Mouse (Mus musculus) MEL (cell line): Measurements from ENCODE around the gene Cisd3. TPM values are rescaled to one million over a fixed set of nuclear protein-coding genes. Genes with fewer than 3 reads are reported as not detected.

Experiments used
- DNase-seq: peaks from one replicate; pipeline ENCODE4 v3.0.0; 2011; ENCODE audit warnings: low read depth, low spot score
- H3K27ac ChIP-seq: 2 replicates; pipeline ENCODE4 v1.5.1; 2012; ENCODE audit warnings: low read depth, mild to moderate bottlenecking, control low read depth, low read length, moderate library complexity; ENCODE audit not compliant: control insufficient read depth
- H3K27me3 ChIP-seq, 2 experiments: fragments of 150-350 bp in 1 of 2; sonication (generic) in 1 of 2; 2 replicates each; pipeline ENCODE4 v1.6.1; 2012; ENCODE audit warnings: low read length in 2 of 2, mild to moderate bottlenecking in 2 of 2, improper control_type of control experiment in 1 of 2, moderate library complexity in 1 of 2; ENCODE audit not compliant: insufficient read depth in 2 of 2, control insufficient read depth in 1 of 2
- H3K36me3 ChIP-seq, 2 experiments: 2 replicates each; pipeline ENCODE4 v1.6.1; 2012 to 2014; ENCODE audit warnings: low read length in 2 of 2, improper control_type of control experiment in 1 of 2, inconsistent platforms in 1 of 2, mild to moderate bottlenecking in 1 of 2; ENCODE audit not compliant: insufficient read depth in 2 of 2, control insufficient read depth in 1 of 2
- H3K4me1 ChIP-seq, 2 experiments: fragments of 150-350 bp in 1 of 2; sonication (generic) in 1 of 2; 2 replicates each; pipeline ENCODE4 v1.6.1; 2012; ENCODE audit warnings: low read length in 2 of 2, improper control_type of control experiment in 1 of 2, mild to moderate bottlenecking in 1 of 2; ENCODE audit not compliant: insufficient read depth in 2 of 2, control insufficient read depth in 1 of 2
- H3K4me3 ChIP-seq, 2 experiments: fragments of 150-350 bp in 1 of 2; sonication (generic) in 1 of 2; 2 replicates each; pipeline ENCODE4 v1.5.1; 2012; ENCODE audit warnings: low read depth in 2 of 2, low read length in 2 of 2, mild to moderate bottlenecking in 2 of 2, moderate library complexity in 2 of 2, control low read depth in 1 of 2, improper control_type of control experiment in 1 of 2; ENCODE audit not compliant: control insufficient read depth in 1 of 2, insufficient read depth in 1 of 2
- H3K79me2 ChIP-seq: 2 replicates; pipeline ENCODE4 v1.6.1; 2012; ENCODE audit warnings: mild to moderate bottlenecking, low read length, moderate library complexity; ENCODE audit not compliant: control insufficient read depth, poor library complexity, insufficient read depth
- H3K9ac ChIP-seq: 2 replicates; pipeline ENCODE4 v1.6.1; 2012; ENCODE audit warnings: low read depth, mild to moderate bottlenecking, control low read depth, low read length, moderate library complexity; ENCODE audit not compliant: control insufficient read depth, poor library complexity, severe bottlenecking
- H3K9me3 ChIP-seq: fragments of 150-350 bp; sonication (generic); replicated peaks from 2 replicates; pipeline ENCODE4 v1.6.1; 2012; ENCODE audit warnings: mild to moderate bottlenecking, low read length, improper control_type of control experiment, moderate library complexity; ENCODE audit not compliant: insufficient read depth
- BHLHE40 ChIP-seq: IDR thresholded peaks from 2 replicates; pipeline ENCODE4 v1.6.1; 2012; ENCODE audit warnings: low read depth, mild to moderate bottlenecking, inconsistent platforms, low read length, improper control_type of control experiment, borderline replicate concordance
- CHD2 ChIP-seq: IDR thresholded peaks from 2 replicates; pipeline ENCODE4 v1.6.1; 2011; ENCODE audit warnings: low read length, improper control_type of control experiment
- ETS1 ChIP-seq: IDR thresholded peaks from 2 replicates; pipeline ENCODE4 v1.6.1; 2012; ENCODE audit warnings: low read depth, mild to moderate bottlenecking, inconsistent platforms, low read length, improper control_type of control experiment, moderate library complexity
- HCFC1 ChIP-seq: IDR thresholded peaks from 2 replicates; pipeline ENCODE4 v1.6.1; 2012; ENCODE audit warnings: low read depth, mild to moderate bottlenecking, inconsistent platforms, low read length, improper control_type of control experiment, moderate library complexity
- KAT2A ChIP-seq: conservative IDR thresholded peaks from 2 replicates; pipeline ENCODE4 v1.6.1; 2012; ENCODE audit warnings: low read depth, low read length, improper control_type of control experiment, inconsistent platforms
- MAX ChIP-seq: IDR thresholded peaks from 2 replicates; pipeline ENCODE4 v1.6.1; 2011; ENCODE audit warnings: low read length, improper control_type of control experiment
- MAZ ChIP-seq: IDR thresholded peaks from 2 replicates; pipeline ENCODE4 v1.6.1; 2012; ENCODE audit warnings: low read depth, mild to moderate bottlenecking, inconsistent platforms, low read length, improper control_type of control experiment
- MEF2A ChIP-seq: IDR thresholded peaks from 2 replicates; pipeline ENCODE4 v1.6.1; 2014; ENCODE audit warnings: low read depth, mild to moderate bottlenecking, inconsistent platforms, low read length, improper control_type of control experiment; ENCODE audit not compliant: poor library complexity, insufficient replicate concordance, severe bottlenecking; ENCODE audit errors: extremely low read depth
- MYB ChIP-seq: IDR thresholded peaks from 2 replicates; pipeline ENCODE4 v1.6.1; 2011; ENCODE audit warnings: mild to moderate bottlenecking, low read depth, low read length, improper control_type of control experiment
- MYC ChIP-seq: IDR thresholded peaks from 2 replicates; pipeline ENCODE4 v1.6.1; 2011; ENCODE audit warnings: low read depth, mild to moderate bottlenecking, low read length, improper control_type of control experiment, moderate library complexity
- NELFE ChIP-seq: IDR thresholded peaks from 2 replicates; pipeline ENCODE4 v1.6.1; 2011; ENCODE audit warnings: low read depth, low read length, improper control_type of control experiment
- NRF1 ChIP-seq: IDR thresholded peaks from 2 replicates; pipeline ENCODE4 v1.6.1; 2014; ENCODE audit warnings: low read depth, mild to moderate bottlenecking, inconsistent platforms, low read length, improper control_type of control experiment, moderate library complexity; ENCODE audit not compliant: poor library complexity, insufficient read depth, severe bottlenecking
- POLR2AphosphoS5 ChIP-seq: IDR thresholded peaks from 2 replicates; pipeline ENCODE4 v1.6.1; 2012; ENCODE audit warnings: low read depth, borderline replicate concordance, mild to moderate bottlenecking, inconsistent platforms, low read length, moderate library complexity, mixed read lengths
- SIN3A ChIP-seq: IDR thresholded peaks from 2 replicates; pipeline ENCODE4 v1.6.1; 2012; ENCODE audit warnings: low read length, improper control_type of control experiment, inconsistent platforms
- TBP ChIP-seq: IDR thresholded peaks from 2 replicates; pipeline ENCODE4 v1.8.0; 2011; ENCODE audit warnings: low read depth, low read length, improper control_type of control experiment
- TCF12 ChIP-seq: IDR thresholded peaks from 2 replicates; pipeline ENCODE4 v1.6.1; 2014; ENCODE audit warnings: low read depth, mild to moderate bottlenecking, inconsistent platforms, low read length, improper control_type of control experiment, moderate library complexity
- USF1 ChIP-seq: IDR thresholded peaks from 2 replicates; pipeline ENCODE4 v1.6.1; 2014; ENCODE audit warnings: low read depth, mild to moderate bottlenecking, inconsistent platforms, low read length, improper control_type of control experiment, moderate library complexity
- USF2 ChIP-seq, 2 experiments: IDR thresholded peaks; 2 replicates each; pipeline ENCODE4 v1.6.1; 2011 to 2012; ENCODE audit warnings: improper control_type of control experiment in 2 of 2, low read length in 2 of 2, borderline replicate concordance in 1 of 2, inconsistent platforms in 1 of 2, low read depth in 1 of 2, mild to moderate bottlenecking in 1 of 2; ENCODE audit not compliant: insufficient read depth in 1 of 2
- ZMIZ1 ChIP-seq: IDR thresholded peaks from 2 replicates; pipeline ENCODE4 v1.6.1; 2012; ENCODE audit warnings: low read depth, mild to moderate bottlenecking, inconsistent platforms, low read length, improper control_type of control experiment, moderate library complexity
- ZNF384 ChIP-seq: IDR thresholded peaks from 2 replicates; pipeline ENCODE4 v1.6.1; 2012; ENCODE audit warnings: low read depth, mild to moderate bottlenecking, inconsistent platforms, low read length, improper control_type of control experiment
- polyA plus RNA-seq, 2 experiments: library from polyadenylated mRNA; stranded (reverse) in 1 of 2; unstranded in 1 of 2; fragments of >175 nt in 1 of 2; fragments of >200 nt in 1 of 2; gene quantifications; 2 replicates each; pipeline versions ENCODE4 v1.2.1 to v1.2.4; 2012; ENCODE audit warnings: low replicate concordance in 2 of 2, low read depth in 1 of 2; ENCODE audit not compliant: insufficient read length in 2 of 2, insufficient read depth in 1 of 2, missing spikeins in 1 of 2
- total RNA-seq: library from RNA; depleted of rRNA; stranded (reverse); fragments of 300-350 nt; gene quantifications from 2 replicates; pipeline ENCODE4 v1.2.3, GENCODE M21; 2012

The Cisd3 gene
- total and polyA plus RNA-seq, 3 experiments, result 1.7 to 6.1 TPM; not detected in 1

DNA sequence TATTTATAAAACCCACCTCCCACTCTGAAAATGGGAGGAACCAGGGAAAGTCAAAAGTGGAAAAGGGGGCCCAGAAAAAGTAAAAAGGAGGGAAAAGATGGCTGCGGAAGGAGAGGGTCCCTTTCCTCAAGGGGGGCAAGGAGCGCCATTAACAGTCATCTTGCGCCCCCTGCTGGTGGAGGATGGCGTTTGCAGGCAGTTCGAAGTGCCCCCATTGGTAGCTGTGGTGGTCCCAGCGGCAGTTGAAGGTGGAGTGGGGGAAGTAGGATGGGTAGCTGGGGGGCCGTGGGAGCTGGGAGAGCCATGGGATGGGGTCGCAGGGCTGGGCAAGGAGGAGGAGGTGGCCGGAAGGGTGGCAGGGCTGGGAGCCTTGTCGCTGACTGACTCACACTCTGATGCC is 4.2 kb downstream of the Cisd3 start (continued):
- TF ChIP-seq NRF1, result no peak

- TF ChIP-seq MYB, result no peak
- no peak for TF ChIP-seq CHD2
- no peak for TF ChIP-seq MAZ
- no peak for TF ChIP-seq ZMIZ1
- no peak for TF ChIP-seq NELFE
- TF ChIP-seq MEF2A, result no peak
- TF ChIP-seq USF2 (IDR thresholded peaks at IDR 0.05; ENCODE audit: borderline replicate concordance in 1 of 2, insufficient read depth in 1 of 2, low read depth in 1 of 2, low read length in 2 of 2), result no peak
- TF ChIP-seq SIN3A, result no peak
- TF ChIP-seq TBP, result no peak
- TF ChIP-seq USF1, result no peak
- TF ChIP-seq MYC, result no peak
- TF ChIP-seq HCFC1, result no peak
- no peak for TF ChIP-seq POLR2AphosphoS5
- no peak for TF ChIP-seq ZNF384
- no peak for TF ChIP-seq BHLHE40
- no peak for TF ChIP-seq ETS1
- no peak for TF ChIP-seq NRF1
- TF ChIP-seq KAT2A, result no peak
- no peak for TF ChIP-seq TCF12
- no peak for TF ChIP-seq MAX
- Histone ChIP-seq H3K4me3 (no peak overlapping the region), H3K27ac (no peak overlapping the region), H3K36me3 (peaks cover 0 to 1% of the 10 kb centered on the region in 2 experiments; a peak in 2 of 4 replicates), H3K9ac (no peak overlapping the region), H3K79me2 (peaks cover 4% of the 10 kb centered on the region; the same call in 1 of the 2 replicates), H3K9me3 (no peaks in the 10 kb centered on the region), H3K27me3 (no peaks in the 10 kb centered on the region), H3K4me1 (peaks cover 0 to 10% of the 10 kb centered on the region in 2 experiments; a peak in 2 of 4 replicates)
- DNase-seq, result no peak
Measured at GRCm38 (mm10) chr11:97694435-97694834, 8.8 kb downstream of the Cisd3 start.
